Mouse (Mus musculus): ENCODE results near the gene Alpk1.
A peak's percentile ranks its signal among the peaks of the same experiment; 100 is the strongest.
"Not testable (repeated sequence)": the region's sequence is repeated elsewhere in the genome, so short reads cannot be mapped to it uniquely, and the experiment has no call there.

Gene Alpk1

DNA sequence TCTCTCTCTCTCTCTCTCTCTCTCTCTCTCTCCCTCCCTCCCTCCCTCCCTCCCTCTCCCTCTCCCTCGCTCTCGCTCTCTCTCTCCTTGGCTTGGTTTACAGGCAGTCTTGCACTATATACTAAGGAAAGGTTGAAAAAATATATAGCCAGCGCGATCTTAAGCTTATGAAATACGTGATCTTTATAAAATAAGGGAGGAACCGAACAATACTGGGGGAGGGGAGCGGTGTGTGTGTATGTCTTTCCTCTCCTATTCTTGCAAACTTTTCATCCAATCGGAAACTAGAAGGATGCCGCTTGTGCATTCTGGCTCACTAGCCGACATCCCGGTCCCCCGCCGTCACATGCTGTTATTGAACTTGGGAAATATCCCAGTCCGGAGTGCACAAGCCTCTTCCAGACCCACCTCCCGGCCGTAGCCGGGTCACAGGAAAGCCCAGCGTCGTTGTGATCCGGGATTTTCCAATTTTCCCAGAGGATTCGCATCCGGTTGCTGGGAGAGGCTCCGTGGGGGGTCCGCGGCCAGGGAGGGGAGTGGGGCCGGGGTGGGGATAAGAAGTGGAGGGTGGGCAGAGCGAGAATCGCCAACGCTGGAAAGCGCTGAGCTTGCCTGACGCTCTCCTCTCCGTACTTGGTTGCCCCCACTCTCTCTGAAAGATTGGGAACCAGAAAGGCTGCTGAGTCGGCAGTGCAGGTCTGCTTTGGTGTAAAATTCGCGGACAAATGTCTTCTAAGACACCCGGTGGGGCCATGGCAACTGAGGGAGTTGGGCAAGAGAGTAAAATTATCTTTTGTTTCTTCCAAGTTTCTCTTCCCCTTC lies 10.1 kb upstream of the Alpk1 start:
- DNase-seq (ENCODE audit: low spot score), result no peak

GRCm38 (mm10) chr3:127789500-127790191 lies 9.3 kb upstream of the Alpk1 start, which contains the start of gene Tifa:
Tifa (plus strand) TSS chr3:127789805.
- peak; percentile 75 for DNase-seq (ENCODE audit: low spot score)

- DNase-seq (ENCODE audit: low spot score), result no peak
Measured at GRCm38 (mm10) chr3:127788919-127789318, 8.6 kb upstream of the Alpk1 start.

GRCm38 (mm10) chr3:127788038-127788437 lies 7.7 kb upstream of the Alpk1 start:
- DNase-seq (ENCODE audit: low spot score), result peak; percentile 30

GRCm38 (mm10) chr3:127787032-127787431 lies 6.7 kb upstream of the Alpk1 start:
- no peak for DNase-seq (ENCODE audit: low spot score)

DNA sequence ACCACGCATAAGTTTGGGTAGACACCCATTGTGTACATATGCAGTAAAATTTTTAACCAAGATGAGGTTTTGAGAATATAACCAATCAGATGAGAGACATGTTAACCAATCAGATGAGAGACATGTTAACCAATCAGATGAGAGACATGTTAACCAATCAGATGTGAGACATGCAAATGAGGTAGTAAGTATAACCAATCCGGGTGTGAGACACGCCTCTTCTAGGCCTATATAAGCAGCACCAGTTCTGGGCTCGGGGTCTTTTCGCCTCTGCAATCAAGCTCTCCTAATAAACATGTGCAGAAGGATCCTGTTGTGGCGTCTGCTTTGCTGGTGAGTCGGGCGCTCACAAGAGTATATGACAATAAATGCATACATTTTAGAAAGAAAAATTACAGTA lies 3.4 kb upstream of the Alpk1 start:
- DNase-seq (ENCODE audit: low spot score), result not testable (repeated sequence)

DNA sequence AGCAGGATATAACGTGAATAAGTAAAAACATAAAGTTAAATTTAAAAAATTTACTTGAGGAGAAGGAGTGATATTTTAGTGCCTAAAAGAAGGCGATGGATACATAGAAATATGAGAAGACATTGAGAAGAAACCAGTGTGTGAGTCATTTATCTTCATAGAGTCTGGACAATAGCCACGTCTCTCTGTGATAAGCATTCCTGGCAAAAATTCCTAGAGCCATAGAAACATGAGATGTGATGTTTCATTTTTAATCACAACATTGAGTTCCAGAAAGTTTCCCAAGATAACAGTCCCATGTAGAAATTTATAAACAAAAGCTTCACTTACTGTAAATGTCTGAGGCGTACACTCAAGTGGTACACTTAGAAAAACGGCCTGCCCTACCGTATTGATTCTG lies 2.6 kb upstream of the Alpk1 start:
- DNase-seq (ENCODE audit: low spot score), result no peak

GRCm38 (mm10) chr3:127780921-127781320 lies 594 bp upstream of the Alpk1 start:
- no peak for DNase-seq (ENCODE audit: low spot score)

- DNase-seq (ENCODE audit: low spot score), result no peak
Measured at GRCm38 (mm10) chr3:127769146-127769545, 11.2 kb downstream of the Alpk1 start.

GRCm38 (mm10) chr3:127765971-127766370 lies 14.4 kb downstream of the Alpk1 start:
- DNase-seq (ENCODE audit: low spot score), result no peak

DNA sequence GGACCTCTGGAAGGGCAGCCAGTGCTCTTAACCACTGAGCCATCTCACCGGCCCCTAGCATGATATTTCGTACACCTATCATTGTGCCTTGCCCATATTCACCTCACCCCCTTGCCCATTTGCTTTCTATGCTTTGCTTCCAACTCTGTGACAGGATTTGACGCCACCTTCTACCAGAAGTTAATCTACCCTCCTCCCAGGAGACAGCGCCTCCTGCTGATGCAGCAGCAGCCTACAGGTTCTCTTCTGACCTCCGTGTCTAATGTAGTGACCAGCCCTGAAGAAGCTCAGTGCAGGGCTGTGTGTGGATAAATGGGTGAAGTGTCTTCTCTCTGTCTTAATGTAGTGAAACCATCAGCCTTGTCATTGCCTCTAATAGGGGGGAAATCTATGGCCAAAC lies 15.8 kb downstream of the Alpk1 start:
- DNase-seq (ENCODE audit: low spot score), result no peak

DNA sequence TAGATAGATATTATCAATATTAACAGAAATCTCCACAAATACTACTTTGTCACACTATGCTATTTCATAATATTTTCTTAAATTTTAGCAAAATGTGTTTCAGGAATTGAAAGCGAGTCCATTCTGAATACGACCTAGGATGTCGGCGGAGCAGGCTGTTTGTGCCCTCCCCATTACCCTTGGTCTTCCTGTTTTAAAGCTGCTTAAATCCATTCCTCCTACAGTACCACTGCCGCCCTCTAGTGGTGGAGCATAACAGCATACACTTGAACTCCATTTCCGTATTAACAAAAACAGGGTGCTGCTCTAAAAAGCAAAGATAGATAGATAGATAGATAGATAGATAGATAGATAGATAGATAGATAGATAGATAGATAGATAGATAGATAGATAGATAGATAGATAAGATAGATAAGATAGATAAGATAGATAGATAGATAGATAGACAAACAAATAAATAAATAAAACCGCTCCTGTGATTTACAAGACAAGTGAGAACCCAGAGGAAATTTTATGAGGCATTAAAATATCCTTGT lies 17.2 kb downstream of the Alpk1 start:
- DNase-seq (ENCODE audit: low spot score), result peak; percentile 47

DNA sequence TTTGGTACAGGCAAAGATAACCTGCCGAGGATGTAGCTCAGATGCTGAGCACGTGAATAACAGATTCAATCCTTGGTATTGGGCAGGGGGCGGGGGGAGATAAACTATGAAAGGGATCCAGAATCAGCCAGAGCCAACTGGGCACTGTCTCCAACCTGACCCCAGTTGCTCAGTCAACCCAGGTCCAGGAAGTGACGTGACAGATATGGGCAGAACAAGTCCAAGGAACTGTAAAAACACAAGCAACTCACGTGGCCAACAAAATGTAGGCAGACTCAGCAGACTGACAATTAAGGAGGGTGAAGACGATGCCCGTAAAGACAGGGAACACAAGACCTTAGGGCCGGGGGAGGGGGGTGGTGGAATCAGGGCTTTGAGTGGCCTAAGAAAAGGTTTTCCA lies 17.9 kb downstream of the Alpk1 start:
- no peak for DNase-seq (ENCODE audit: low spot score)

- no peak for DNase-seq (ENCODE audit: low spot score)
Measured at GRCm38 (mm10) chr3:127759212-127759611, 21.1 kb downstream of the Alpk1 start.

GRCm38 (mm10) chr3:127758806-127759205 lies 21.5 kb downstream of the Alpk1 start:
- DNase-seq (ENCODE audit: low spot score), result no peak

DNA sequence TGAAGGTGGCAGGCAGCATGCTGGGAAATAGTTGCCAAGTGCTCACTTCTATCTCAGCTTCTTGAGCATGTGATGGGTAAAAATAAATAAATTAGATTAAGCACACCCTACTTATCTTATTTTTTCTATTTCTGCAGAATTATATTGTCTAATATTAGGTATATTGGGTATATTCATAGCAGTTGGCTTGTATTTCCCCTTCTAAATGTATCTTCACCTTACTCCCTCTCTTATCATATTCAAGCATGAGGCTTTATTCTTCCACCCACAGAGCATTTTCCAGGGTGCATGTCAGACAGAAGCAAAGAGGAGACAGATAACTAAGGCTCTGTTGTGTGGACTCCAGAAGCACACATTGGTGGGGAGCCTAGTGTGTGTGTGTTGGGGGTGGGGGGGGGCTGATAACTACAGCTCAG lies 22.4 kb downstream of the Alpk1 start:
- DNase-seq (ENCODE audit: low spot score), result no peak

DNA sequence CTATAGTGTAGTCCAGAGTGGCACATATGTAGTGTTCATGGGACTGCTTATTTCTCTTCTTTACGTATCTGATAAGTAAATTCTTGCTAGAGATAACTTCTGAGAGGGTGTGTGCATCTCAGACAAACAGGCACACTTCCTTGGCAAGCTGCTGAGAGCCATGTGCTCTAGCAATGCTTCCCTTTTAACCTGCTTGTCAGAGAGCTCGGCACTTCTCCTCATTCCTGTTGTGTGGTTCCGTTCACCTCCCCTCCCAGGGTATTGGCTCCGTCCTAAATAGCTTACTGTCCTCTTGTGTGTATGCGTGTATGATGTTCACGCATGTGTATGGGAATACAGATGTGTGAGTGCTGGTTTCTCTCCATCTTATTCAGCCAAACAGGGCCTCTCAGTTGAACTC lies 23.9 kb downstream of the Alpk1 start:
- DNase-seq (ENCODE audit: low spot score), result no peak

DNA sequence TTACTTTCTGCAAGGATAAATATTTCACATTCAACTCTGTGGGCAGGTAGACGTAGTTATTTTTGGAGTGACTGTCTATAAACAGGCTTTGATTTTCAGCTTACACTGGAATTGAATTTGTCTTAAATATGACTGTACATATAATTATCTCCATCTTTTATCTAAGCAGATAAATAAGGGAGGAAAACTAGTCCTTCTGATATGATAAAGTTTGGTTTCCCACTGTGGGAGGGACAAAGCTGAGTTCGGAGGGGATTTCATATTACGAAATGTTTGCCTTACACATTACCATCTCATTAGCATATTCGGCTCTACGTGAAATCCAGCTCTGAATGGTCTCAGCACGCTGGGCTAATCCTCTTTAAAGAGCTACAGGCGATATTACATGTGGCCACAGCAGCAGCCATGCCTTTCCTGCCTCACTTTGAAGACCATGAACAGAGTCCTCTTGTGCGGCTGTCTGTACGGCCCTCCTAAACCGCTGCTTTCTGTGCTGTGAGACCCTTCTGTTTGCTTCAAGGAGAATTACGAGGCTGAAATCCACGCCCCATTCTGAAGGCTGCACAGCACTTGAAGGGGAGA lies 30.3 kb downstream of the Alpk1 start:
- DNase-seq (ENCODE audit: low spot score), result no peak

GRCm38 (mm10) chr3:127749266-127749665 lies 31.1 kb downstream of the Alpk1 start:
- DNase-seq (ENCODE audit: low spot score), result no peak

DNA sequence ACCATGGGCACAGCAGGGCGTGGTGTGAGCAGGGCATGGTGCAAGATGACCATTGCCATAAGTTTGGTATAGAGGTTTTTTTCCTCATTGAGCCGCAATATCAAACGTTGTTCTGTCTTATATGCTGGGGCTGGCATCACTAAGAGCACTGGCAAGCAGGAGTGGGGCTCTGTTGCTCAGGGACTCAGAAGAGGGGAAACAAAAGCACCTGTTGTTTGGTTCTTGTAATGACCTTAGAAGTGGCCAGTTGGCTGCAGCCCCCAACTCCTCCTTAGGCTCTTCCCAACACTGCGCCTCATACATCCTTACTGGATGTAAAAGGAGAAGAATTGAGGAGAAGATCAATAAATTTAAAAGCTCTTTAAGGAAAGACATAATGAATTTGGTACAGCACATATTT lies 31.7 kb downstream of the Alpk1 start:
- DNase-seq (ENCODE audit: low spot score), result no peak

- no peak for DNase-seq (ENCODE audit: low spot score)
Measured at GRCm38 (mm10) chr3:127745911-127746640, 34.3 kb downstream of the Alpk1 start.

DNA sequence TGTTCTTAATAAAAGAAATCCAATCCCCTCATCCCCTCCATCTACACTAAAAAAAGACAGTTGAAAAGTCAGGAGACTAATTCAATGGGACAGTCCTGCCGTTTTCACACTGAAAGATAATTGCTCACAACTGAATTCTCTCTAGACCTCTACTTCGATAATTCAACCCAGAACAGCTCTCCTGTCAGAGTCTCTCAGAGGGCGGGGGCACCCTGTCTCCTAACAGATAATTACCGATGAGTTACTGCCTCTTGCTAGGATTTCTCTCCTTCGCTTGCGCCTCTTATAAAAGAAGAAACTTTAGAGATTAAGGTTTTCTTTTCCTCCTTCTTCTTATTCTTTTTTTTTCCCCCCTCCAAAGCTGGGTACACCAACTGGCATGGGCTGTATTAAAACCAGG lies 34.8 kb downstream of the Alpk1 start:
- no peak for DNase-seq (ENCODE audit: low spot score)

Data from testis, postnatal 14 days (tissue).